Mouse (Mus musculus) stomach, postnatal 0 days (tissue): ENCODE results near the gene Ggt5. TPM values are rescaled to one million over a fixed set of nuclear protein-coding genes. Genes with fewer than 3 reads are reported as not detected.
A peak's percentile ranks its signal among the peaks of the same experiment; 100 is the strongest.

Experiments used
- ATAC-seq: fragments of 200-750 bp; cut with Nextera tagmentation; 2 replicates; pipeline ENCODE4 v1.8.0; 2017; ENCODE audit not compliant: low FRiP score, low TSS enrichment
- DNase-seq: peaks from one replicate; pipeline ENCODE4 v3.0.0-alpha.2; 2016; ENCODE audit warnings: low spot score
- H3K27ac ChIP-seq: fragments of 300-500 bp; sonication (generic); replicated peaks from 2 replicates; pipeline ENCODE4 v1.5.1; 2014; ENCODE audit warnings: mild to moderate bottlenecking, control low read depth
- H3K27me3 ChIP-seq: fragments of 300-500 bp; sonication (generic); 2 replicates; pipeline ENCODE4 v1.6.1; 2014; ENCODE audit warnings: low read length; ENCODE audit not compliant: control insufficient read depth, insufficient read depth
- H3K36me3 ChIP-seq: fragments of 300-500 bp; sonication (generic); 2 replicates; pipeline ENCODE4 v1.6.1; 2014; ENCODE audit warnings: low read length, mixed read lengths; ENCODE audit not compliant: control insufficient read depth, insufficient read depth
- H3K4me1 ChIP-seq: fragments of 300-500 bp; sonication (generic); replicated peaks from 2 replicates; pipeline ENCODE4 v1.6.1; 2014; ENCODE audit warnings: antibody characterized with exemption; ENCODE audit not compliant: control insufficient read depth, insufficient read depth
- H3K4me2 ChIP-seq: fragments of 300-500 bp; sonication (generic); replicated peaks from 2 replicates; pipeline ENCODE4 v1.6.1; 2014; ENCODE audit warnings: low read depth, mild to moderate bottlenecking, control low read depth, moderate library complexity
- H3K4me3 ChIP-seq: fragments of 300-500 bp; sonication (generic); 2 replicates; pipeline ENCODE4 v1.5.1; 2014; ENCODE audit warnings: low read depth, low read length, control low read depth
- H3K9ac ChIP-seq: fragments of 300-500 bp; sonication (generic); 2 replicates; pipeline ENCODE4 v1.6.1; 2014; ENCODE audit warnings: mild to moderate bottlenecking, low read length, control low read depth, mixed read lengths
- H3K9me3 ChIP-seq: fragments of 300-500 bp; sonication (generic); 2 replicates; pipeline ENCODE4 v1.6.1; 2016; ENCODE audit warnings: low read length; ENCODE audit not compliant: control insufficient read depth
- CTCF ChIP-seq: IDR thresholded peaks from 2 replicates; pipeline ENCODE4 v1.5.1; 2016; ENCODE audit warnings: antibody characterized with exemption, low read depth, mild to moderate bottlenecking, moderate library complexity
- EP300 ChIP-seq: optimal IDR thresholded peaks from 2 replicates; pipeline ENCODE3; 2016; ENCODE audit warnings: antibody characterized with exemption
- WGBS: fragments of 180-500 bp; shearing (Covaris S2); extraction: QIAGEN DNeasy Blood & Tissue Kit; methylation state at CpG from one replicate; pipeline ENCODE4 v1.1.7; 2014; 5-methylcytosine and 5-hydroxymethylcytosine counted together
- polyA plus RNA-seq: library from polyadenylated mRNA; unstranded; fragments of >200 nt; fragmentation: Nextera tagmentation; extraction: Ambion mirVana; gene quantifications from 2 replicates; pipeline ENCODE4 v1.2.1, GENCODE M21; 2015

The Ggt5 gene
- polyA plus RNA-seq, 1 experiment from 2014 or later, result 2.8 TPM

DNA sequence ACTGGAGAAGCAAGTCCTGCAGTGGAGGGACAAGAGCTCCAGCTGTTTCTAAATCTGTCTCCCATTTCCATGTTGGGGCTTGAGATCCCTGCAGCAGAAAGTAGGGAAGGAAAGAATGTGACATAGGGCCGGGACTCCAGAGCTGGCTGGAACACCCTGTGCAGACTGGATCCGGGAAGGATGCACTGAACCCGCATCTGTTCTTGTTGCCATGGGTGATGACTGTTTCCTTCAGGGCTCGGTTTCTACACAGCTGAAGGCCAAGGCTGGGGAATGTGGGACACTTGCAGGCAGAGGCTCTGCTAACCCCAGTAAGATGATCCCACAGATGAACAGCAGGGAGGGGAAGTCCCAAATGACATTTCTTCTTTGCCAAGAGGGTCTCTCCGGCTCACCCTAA is 43.5 kb downstream of the Ggt5 start:
- 22% methylated on average over 5 of the region's 5 CpGs for WGBS
- H3K4me2 ChIP-seq, result no peak overlapping the region
- no peak overlapping the region for H3K4me3 ChIP-seq
- no peak overlapping the region for H3K9ac ChIP-seq
- no peak for TF ChIP-seq CTCF
- peak overlapping the region; percentile 76 for H3K27ac ChIP-seq
- DNase-seq (peak; percentile 37), ATAC-seq (peak; percentile 86)
- H3K27me3 ChIP-seq, result no peaks in the 10 kb centered on the region
- no peaks in the 10 kb centered on the region for H3K9me3 ChIP-seq
- no peaks in the 10 kb centered on the region for H3K4me1 ChIP-seq
- H3K36me3 ChIP-seq, result no peaks in the 10 kb centered on the region

DNA sequence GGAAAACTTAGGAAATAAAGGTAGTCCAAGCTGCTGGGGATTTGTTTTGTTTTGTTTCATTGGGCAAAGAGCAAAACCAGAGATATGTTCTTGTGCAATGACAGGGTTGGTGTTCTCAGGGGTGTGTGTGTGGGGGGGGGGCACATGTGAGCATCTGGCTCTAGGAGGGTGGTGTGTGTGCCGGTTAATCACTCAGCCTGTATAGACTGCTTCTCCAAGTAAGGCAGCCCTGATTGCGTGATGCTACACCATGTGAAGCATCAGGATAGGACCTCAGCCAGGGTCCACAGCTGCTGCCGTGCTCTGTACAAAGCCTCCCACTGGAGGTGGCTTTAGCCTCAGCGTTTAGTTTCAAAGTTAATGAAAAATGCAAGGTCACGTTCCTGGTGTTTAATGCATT is 43.9 kb downstream of the Ggt5 start:
- peak overlapping the region; percentile 76 for H3K27ac ChIP-seq
- 50% methylated on average over 5 of the region's 5 CpGs for WGBS
- TF ChIP-seq EP300 (no peak), CTCF (no peak)

GRCm38 (mm10) chr10:75633576-75634139 is 44.5 kb downstream of the Ggt5 start:
- no peaks in the 10 kb centered on the region for H3K4me1 ChIP-seq
- DNase-seq (no peak), ATAC-seq (no peak)
- H3K9me3 ChIP-seq, result no peaks in the 10 kb centered on the region
- no peak overlapping the region for H3K4me2 ChIP-seq
- no peak overlapping the region for H3K4me3 ChIP-seq
- H3K36me3 ChIP-seq, result no peaks in the 10 kb centered on the region
- H3K27me3 ChIP-seq, result no peaks in the 10 kb centered on the region
- 76% methylated on average over 11 of the region's 14 CpGs for WGBS
- H3K9ac ChIP-seq, result no peak overlapping the region
- peak overlapping the region; percentile 45; the same call in 1 of the 2 replicates for H3K27ac ChIP-seq
- TF ChIP-seq CTCF (no peak), EP300 (no peak)

More for the DNA sequence above, 43.9 kb downstream of the Ggt5 start:
- no peak overlapping the region for H3K4me3 ChIP-seq
- H3K36me3 ChIP-seq, result no peaks in the 10 kb centered on the region
- H3K9ac ChIP-seq, result no peak overlapping the region
- H3K9me3 ChIP-seq, result no peaks in the 10 kb centered on the region
- peak; percentile 81 for ATAC-seq
- H3K4me2 ChIP-seq, result no peak overlapping the region
- H3K27me3 ChIP-seq, result no peaks in the 10 kb centered on the region
- no peaks in the 10 kb centered on the region for H3K4me1 ChIP-seq
- DNase-seq, result no peak

- H3K27me3 ChIP-seq, result no peaks in the 10 kb centered on the region
- WGBS, result 94% methylated on average over 8 of the region's 8 CpGs
- H3K4me2 ChIP-seq, result no peak overlapping the region
- no peaks in the 10 kb centered on the region for H3K9me3 ChIP-seq
- DNase-seq (no peak), ATAC-seq (no peak)
- TF ChIP-seq EP300 (no peak), CTCF (no peak)
- no peak overlapping the region for H3K9ac ChIP-seq
- no peak overlapping the region for H3K27ac ChIP-seq
- H3K4me3 ChIP-seq, result no peak overlapping the region
- H3K4me1 ChIP-seq, result no peaks in the 10 kb centered on the region
- no peaks in the 10 kb centered on the region for H3K36me3 ChIP-seq
These were observed 45.5 kb downstream of the Ggt5 start for GRCm38 (mm10) chr10:75634610-75635009.

DNA sequence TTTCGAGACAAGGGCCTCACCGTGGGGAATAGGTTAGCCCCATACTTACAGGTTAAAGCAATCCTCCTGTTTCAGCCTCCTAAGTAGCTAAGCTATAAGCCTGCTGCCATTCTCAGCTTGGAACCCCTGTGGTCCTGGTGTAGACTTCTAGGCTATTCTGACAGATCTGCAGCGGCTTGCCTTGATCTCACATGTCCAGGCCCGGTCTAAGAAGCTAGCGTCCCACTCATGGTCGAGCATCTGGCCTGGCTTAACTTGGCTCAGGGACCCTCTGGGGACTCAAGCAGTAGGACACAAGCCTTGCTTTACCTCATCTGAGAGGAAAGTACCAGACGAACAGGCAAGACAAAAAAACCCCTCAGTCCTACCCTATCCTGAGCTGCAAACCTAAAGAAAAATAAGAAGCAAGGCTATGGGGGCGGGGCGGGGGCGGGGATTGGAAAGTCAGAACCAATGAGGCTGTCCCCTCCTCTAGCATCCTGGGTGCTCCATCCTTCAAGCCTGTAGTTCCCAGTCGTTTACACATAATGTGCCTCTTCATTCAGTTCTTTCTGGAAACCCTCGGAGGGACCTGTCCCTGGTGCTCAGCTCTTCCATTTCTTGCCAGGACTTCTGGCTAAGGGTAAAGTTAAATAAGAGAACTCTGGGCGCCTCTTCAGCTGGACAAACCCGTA is 46.0 kb downstream of the Ggt5 start:
- Histone ChIP-seq H3K36me3 (no peaks in the 10 kb centered on the region), H3K27me3 (no peaks in the 10 kb centered on the region), H3K4me2 (no peak overlapping the region), H3K27ac (no peak overlapping the region), H3K9me3 (no peaks in the 10 kb centered on the region), H3K4me1 (no peaks in the 10 kb centered on the region), H3K4me3 (no peak overlapping the region), H3K9ac (no peak overlapping the region)
- no peak for ATAC-seq
- no peak for DNase-seq
- WGBS, result 71% methylated on average over 14 of the region's 14 CpGs
- no peak for TF ChIP-seq EP300
- TF ChIP-seq CTCF, result no peak

DNA sequence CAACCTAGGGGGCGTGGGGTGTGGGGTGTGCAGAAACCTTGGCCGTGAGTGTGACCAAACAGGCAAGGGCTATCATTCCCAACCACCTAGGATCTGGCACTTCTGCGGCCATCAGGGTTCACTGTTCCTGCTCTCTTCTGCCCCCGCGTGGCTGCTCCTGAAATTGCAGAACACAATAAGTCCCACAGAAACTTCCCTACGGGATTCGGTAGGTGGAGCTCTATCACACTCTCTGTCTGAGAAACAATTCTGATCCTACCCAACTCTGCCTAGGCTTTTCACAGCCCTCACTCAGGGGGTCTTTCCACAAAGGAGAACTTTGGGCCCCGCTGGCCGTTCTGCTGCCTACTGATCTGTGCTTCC is 46.5 kb downstream of the Ggt5 start:
- 11% methylated on average over 9 of the region's 9 CpGs for WGBS
- H3K9ac ChIP-seq, result no peak overlapping the region
- no peak; the same call in 1 of the 2 replicates for ATAC-seq

More for the DNA sequence above, 46.5 kb downstream of the Ggt5 start:
- Histone ChIP-seq H3K9me3 (no peaks in the 10 kb centered on the region), H3K4me2 (no peak overlapping the region), H3K4me1 (no peaks in the 10 kb centered on the region), H3K27me3 (no peaks in the 10 kb centered on the region), H3K4me3 (no peak overlapping the region), H3K27ac (no peak overlapping the region), H3K36me3 (no peaks in the 10 kb centered on the region)
- TF ChIP-seq CTCF (peak; percentile 94), EP300 (no peak)
- DNase-seq, result peak; percentile 68
